Mouse (Mus musculus) megakaryocyte, embryonic 14.5 days (primary cell): Measurements from ENCODE around the gene Smarca2.

Source experiments
- FLI1 ChIP-seq: IDR thresholded peaks from 2 replicates; pipeline ENCODE4 v1.6.1; 2012; ENCODE audit warnings: low read length, inconsistent platforms, mixed read lengths
- GATA1 ChIP-seq: IDR thresholded peaks from 3 replicates; pipeline ENCODE4 v1.6.1; 2012; ENCODE audit warnings: mixed read lengths, low read length, inconsistent platforms, borderline replicate concordance

GRCm38 (mm10) chr19:26721741-26722140 is 116.9 kb downstream of the Smarca2 start:
- TF ChIP-seq FLI1 (no peak), GATA1 (no peak)
